Mouse (Mus musculus) gonadal fat pad, adult 2 months (tissue): Measurements from ENCODE around the gene Hes2. TPM values are rescaled to one million over a fixed set of nuclear protein-coding genes. Genes with fewer than 3 reads are reported as not detected.

ENCODE experiments used
- DNase-seq: peaks from one replicate; pipeline ENCODE4 v3.0.0-alpha.2; 2012; ENCODE audit warnings: low read depth
- polyA plus RNA-seq: library from polyadenylated mRNA; depleted of rRNA; stranded (reverse); fragments of >200 nt; gene quantifications from 2 replicates; pipeline ENCODE4 v1.2.3, GENCODE M21; 2012

The Hes2 gene
- polyA plus RNA-seq, 1 experiment, result 0.32 TPM

GRCm38 (mm10) chr4:152159285-152159678, 615 bp downstream of the Hes2 start:
- DNase-seq, result no peak

- no peak for DNase-seq
These were observed 2.1 kb downstream of the Hes2 start for GRCm38 (mm10) chr4:152160748-152161147.

- DNase-seq, result no peak
These were observed 2.9 kb downstream of the Hes2 start for GRCm38 (mm10) chr4:152161601-152162000.

- no peak for DNase-seq
These were observed 4.1 kb downstream of the Hes2 start for GRCm38 (mm10) chr4:152162748-152163147.

GRCm38 (mm10) chr4:152165036-152165931, 6.6 kb downstream of the Hes2 start:
- no peak for DNase-seq

GRCm38 (mm10) chr4:152168052-152168451, 9.4 kb downstream of the Hes2 start:
- DNase-seq, result no peak

- DNase-seq, result no peak
These were observed 10.4 kb downstream of the Hes2 start for GRCm38 (mm10) chr4:152169103-152169502.

GRCm38 (mm10) chr4:152170286-152170685, 11.6 kb downstream of the Hes2 start:
- no peak for DNase-seq

GRCm38 (mm10) chr4:152171543-152171942, 12.9 kb downstream of the Hes2 start:
- DNase-seq, result no peak

- DNase-seq, result no peak
These were observed 14.4 kb downstream of the Hes2 start for GRCm38 (mm10) chr4:152173041-152173440.

- DNase-seq, result no peak
These were observed 15.3 kb downstream of the Hes2 start for GRCm38 (mm10) chr4:152173956-152174355.

- no peak for DNase-seq
These were observed 18.0 kb downstream of the Hes2 start for GRCm38 (mm10) chr4:152176638-152177037.

- no peak for DNase-seq
These were observed 18.5 kb downstream of the Hes2 start for GRCm38 (mm10) chr4:152177174-152177536.

GRCm38 (mm10) chr4:152177537-152178343, 19.1 kb downstream of the Hes2 start, which contains the start of gene Acot7:
Acot7 (plus strand) TSS chr4:152178134.
- DNase-seq, result no peak

- no peak for DNase-seq
These were observed 19.7 kb downstream of the Hes2 start for GRCm38 (mm10) chr4:152178344-152178864.

- DNase-seq, result no peak
These were observed 20.4 kb downstream of the Hes2 start for GRCm38 (mm10) chr4:152178916-152179705.

- DNase-seq, result no peak
These were observed 21.4 kb downstream of the Hes2 start for GRCm38 (mm10) chr4:152179946-152180660.

- DNase-seq, result no peak
These were observed 23.5 kb downstream of the Hes2 start for GRCm38 (mm10) chr4:152182205-152182604.

- DNase-seq, result no peak
These were observed 25.8 kb downstream of the Hes2 start for GRCm38 (mm10) chr4:152184353-152185035.

GRCm38 (mm10) chr4:152185137-152185509, 26.5 kb downstream of the Hes2 start:
- no peak for DNase-seq
